Mouse (Mus musculus): ENCODE measurements around the gene Tjp3.
A peak's percentile ranks its signal among the peaks of the same experiment; 100 is the strongest.

Gene Tjp3

GRCm38 (mm10) chr10:81268643-81269412, 22.6 kb downstream of the Tjp3 start:
- no peak for DNase-seq (ENCODE audit: low spot score in 2 of 2)

- peak; percentile 67 to 83 for DNase-seq (ENCODE audit: low spot score in 2 of 2)
Measured at GRCm38 (mm10) chr10:81268056-81268455, 23.3 kb downstream of the Tjp3 start.

- peak; percentile 94 to 95 for DNase-seq (ENCODE audit: low spot score in 2 of 2)
Measured at GRCm38 (mm10) chr10:81266211-81267105, 24.9 kb downstream of the Tjp3 start, which contains the start of the genes Mrpl54 and Apba3. TSS of gene Mrpl54 (minus strand) at chr10:81266934. TSS of gene Apba3 (plus strand) at chr10:81266960.

GRCm38 (mm10) chr10:81265540-81265939, 25.8 kb downstream of the Tjp3 start:
- no peak for DNase-seq (ENCODE audit: low spot score in 2 of 2)

GRCm38 (mm10) chr10:81261025-81261424, 30.4 kb downstream of the Tjp3 start:
- DNase-seq (ENCODE audit: low spot score in 2 of 2) = no peak

GRCm38 (mm10) chr10:81259225-81259884, 32.0 kb downstream of the Tjp3 start:
- no peak for DNase-seq (ENCODE audit: low spot score in 2 of 2)

- no peak for DNase-seq (ENCODE audit: low spot score in 2 of 2)
Measured at GRCm38 (mm10) chr10:81257158-81258039, 34.0 kb downstream of the Tjp3 start.

- no peak for DNase-seq (ENCODE audit: low spot score in 2 of 2)
Measured at GRCm38 (mm10) chr10:81254886-81255285, 36.5 kb downstream of the Tjp3 start.

GRCm38 (mm10) chr10:81252424-81253419, 38.7 kb downstream of the Tjp3 start, which contains the start of gene Matk:
TSS of gene Matk (plus strand) at chr10:81252935.
- no peak for DNase-seq (ENCODE audit: low spot score in 2 of 2)

GRCm38 (mm10) chr10:81249442-81249841, 41.9 kb downstream of the Tjp3 start:
- DNase-seq (ENCODE audit: low spot score in 2 of 2) = no peak

- no peak for DNase-seq (ENCODE audit: low spot score in 2 of 2)
Measured at GRCm38 (mm10) chr10:81247804-81248203, 43.6 kb downstream of the Tjp3 start.

GRCm38 (mm10) chr10:81245166-81245565, 46.2 kb downstream of the Tjp3 start:
- DNase-seq (ENCODE audit: low spot score in 2 of 2) = no peak

- DNase-seq (ENCODE audit: low spot score in 2 of 2) = peak; percentile 64 to 87
Measured at GRCm38 (mm10) chr10:81244595-81244994, 46.8 kb downstream of the Tjp3 start.

GRCm38 (mm10) chr10:81244146-81244545, 47.2 kb downstream of the Tjp3 start:
- no peak for DNase-seq (ENCODE audit: low spot score in 2 of 2)

- no peak for DNase-seq (ENCODE audit: low spot score in 2 of 2)
Measured at GRCm38 (mm10) chr10:81242021-81242420, 49.4 kb downstream of the Tjp3 start.

- no peak for DNase-seq (ENCODE audit: low spot score in 2 of 2)
Measured at GRCm38 (mm10) chr10:81240876-81241275, 50.5 kb downstream of the Tjp3 start.

- no peak for DNase-seq (ENCODE audit: low spot score in 2 of 2)
Measured at GRCm38 (mm10) chr10:81238618-81239017, 52.8 kb downstream of the Tjp3 start.

GRCm38 (mm10) chr10:81236471-81237268, 54.7 kb downstream of the Tjp3 start:
- no peak for DNase-seq (ENCODE audit: low spot score in 2 of 2)

GRCm38 (mm10) chr10:81234206-81234605, 57.2 kb downstream of the Tjp3 start:
- DNase-seq (ENCODE audit: low spot score in 2 of 2) = no peak
